Mouse (Mus musculus): Measurements from ENCODE around the gene Dvl2.
A peak's percentile ranks its signal among the peaks of the same experiment; 100 is the strongest.
"Not testable (repeated sequence)": the region's sequence is repeated elsewhere in the genome, so short reads cannot be mapped to it uniquely, and the experiment has no call there.

Gene Dvl2

GRCm38 (mm10) chr11:70005521-70005920 is 5.1 kb downstream of the Dvl2 start:
- DNase-seq (ENCODE audit: low spot score in 2 of 2): peak in 1 of 2 experiments; percentile 52

GRCm38 (mm10) chr11:70010033-70010432 is 9.6 kb downstream of the Dvl2 start:
- DNase-seq (ENCODE audit: low spot score in 2 of 2): no peak

- no peak for DNase-seq (ENCODE audit: low spot score in 2 of 2)
Measured at GRCm38 (mm10) chr11:70010548-70010947, 10.2 kb downstream of the Dvl2 start.

- DNase-seq (ENCODE audit: low spot score in 2 of 2): no peak
Measured at GRCm38 (mm10) chr11:70010961-70011360, 10.6 kb downstream of the Dvl2 start.

GRCm38 (mm10) chr11:70012931-70013330 is 12.5 kb downstream of the Dvl2 start:
- DNase-seq (ENCODE audit: low spot score in 2 of 2): no peak

- DNase-seq (ENCODE audit: low spot score in 2 of 2): no peak
Measured at GRCm38 (mm10) chr11:70013408-70013807, 13.0 kb downstream of the Dvl2 start.

- no peak for DNase-seq (ENCODE audit: low spot score in 2 of 2)
Measured at GRCm38 (mm10) chr11:70014051-70014450, 13.7 kb downstream of the Dvl2 start.

- peak; percentile 79 to 92 for DNase-seq (ENCODE audit: low spot score in 2 of 2)
Measured at GRCm38 (mm10) chr11:70014880-70015558, 14.6 kb downstream of the Dvl2 start, which contains the start of gene Acadvl. Gene Acadvl, minus strand, starts transcription at chr11:70015411.

- DNase-seq (ENCODE audit: low spot score in 2 of 2): no peak
Measured at GRCm38 (mm10) chr11:70015677-70016076, 15.3 kb downstream of the Dvl2 start.

- not testable (repeated sequence) for DNase-seq (ENCODE audit: low spot score in 2 of 2)
Measured at GRCm38 (mm10) chr11:70016177-70016576, 15.8 kb downstream of the Dvl2 start.

GRCm38 (mm10) chr11:70016669-70017068 is 16.3 kb downstream of the Dvl2 start, which contains the start of gene Dlg4:
Gene Dlg4, plus strand, starts transcription at chr11:70016942.
- DNase-seq (ENCODE audit: low spot score in 2 of 2): no peak

GRCm38 (mm10) chr11:70017199-70017767 is 16.9 kb downstream of the Dvl2 start:
- DNase-seq (ENCODE audit: low spot score in 2 of 2): no peak

- DNase-seq (ENCODE audit: low spot score in 2 of 2): no peak
Measured at GRCm38 (mm10) chr11:70018131-70018990, 18.0 kb downstream of the Dvl2 start.

GRCm38 (mm10) chr11:70019495-70020021 is 19.2 kb downstream of the Dvl2 start:
- no peak for DNase-seq (ENCODE audit: low spot score in 2 of 2)

GRCm38 (mm10) chr11:70020022-70020631 is 19.7 kb downstream of the Dvl2 start:
- no peak for DNase-seq (ENCODE audit: low spot score in 2 of 2)

GRCm38 (mm10) chr11:70020731-70021263 is 20.4 kb downstream of the Dvl2 start:
- DNase-seq (ENCODE audit: low spot score in 2 of 2): peak; percentile 53 to 71

- DNase-seq (ENCODE audit: low spot score in 2 of 2): peak; percentile 82 to 97
Measured at GRCm38 (mm10) chr11:70021264-70022132, 21.1 kb downstream of the Dvl2 start.

GRCm38 (mm10) chr11:70023481-70024150 is 23.2 kb downstream of the Dvl2 start:
- no peak for DNase-seq (ENCODE audit: low spot score in 2 of 2)

- no peak for DNase-seq (ENCODE audit: low spot score in 2 of 2)
Measured at GRCm38 (mm10) chr11:70024151-70024514, 23.7 kb downstream of the Dvl2 start.

GRCm38 (mm10) chr11:70026689-70027088 is 26.3 kb downstream of the Dvl2 start:
- no peak for DNase-seq (ENCODE audit: low spot score in 2 of 2)

All from spleen, postnatal 10 days (tissue).